Mouse (Mus musculus): Measurements from ENCODE around the gene Olfr120. TPM values are rescaled to one million over a fixed set of nuclear protein-coding genes. Genes with fewer than 3 reads are reported as not detected.

Olfr120 gene
- not detected for polyA plus RNA-seq (2014; fragmentation: Illumina TruSeq; extraction: RNeasy Lipid Tissue Mini Kit (QIAGEN cat#74804); ENCODE audit: low read depth, low replicate concordance)

GRCm38 (mm10) chr17:37721508-37721907, at the start of gene Olfr120:
TSS of gene Olfr120 (plus strand) at chr17:37721808.

GRCm38 (mm10) chr17:37696264-37696663, 25.3 kb upstream of the Olfr120 start, which contains the start of gene Olfr119:
TSS of gene Olfr119 (plus strand) at chr17:37696564.

GRCm38 (mm10) chr17:37768307-37768706, 46.7 kb downstream of the Olfr120 start, which contains the start of gene Olfr122:
TSS of gene Olfr122 (plus strand) at chr17:37768607.

Other genes with a start within 250 kb of the Olfr120 start
- gene H2-M2, start 238.3 kb upstream of the Olfr120 start, polyA plus RNA-seq (2014; fragmentation: Illumina TruSeq; extraction: RNeasy Lipid Tissue Mini Kit (QIAGEN cat#74804); ENCODE audit: low read depth, low replicate concordance): 3.1 TPM
- not detected for gene Olfr110, start 229.3 kb upstream of the Olfr120 start, polyA plus RNA-seq (2014; fragmentation: Illumina TruSeq; extraction: RNeasy Lipid Tissue Mini Kit (QIAGEN cat#74804); ENCODE audit: low read depth, low replicate concordance)
- 0.44 TPM for gene Olfr111, start 213.8 kb upstream of the Olfr120 start, polyA plus RNA-seq (2014; fragmentation: Illumina TruSeq; extraction: RNeasy Lipid Tissue Mini Kit (QIAGEN cat#74804); ENCODE audit: low read depth, low replicate concordance)
- not detected for gene Olfr112, start 152.4 kb upstream of the Olfr120 start, polyA plus RNA-seq (2014; fragmentation: Illumina TruSeq; extraction: RNeasy Lipid Tissue Mini Kit (QIAGEN cat#74804); ENCODE audit: low read depth, low replicate concordance)
- not detected for gene Olfr113, start 144.1 kb upstream of the Olfr120 start, polyA plus RNA-seq (2014; fragmentation: Illumina TruSeq; extraction: RNeasy Lipid Tissue Mini Kit (QIAGEN cat#74804); ENCODE audit: low read depth, low replicate concordance)
- gene Olfr114, start 129.1 kb upstream of the Olfr120 start, polyA plus RNA-seq (2014; fragmentation: Illumina TruSeq; extraction: RNeasy Lipid Tissue Mini Kit (QIAGEN cat#74804); ENCODE audit: low read depth, low replicate concordance): not detected
- not detected for gene Olfr115, start 94.7 kb upstream of the Olfr120 start, polyA plus RNA-seq (2014; fragmentation: Illumina TruSeq; extraction: RNeasy Lipid Tissue Mini Kit (QIAGEN cat#74804); ENCODE audit: low read depth, low replicate concordance)
- gene Olfr116, start 94.6 kb upstream of the Olfr120 start, polyA plus RNA-seq (2014; fragmentation: Illumina TruSeq; extraction: RNeasy Lipid Tissue Mini Kit (QIAGEN cat#74804); ENCODE audit: low read depth, low replicate concordance): not detected
- gene Olfr117, start 58.0 kb upstream of the Olfr120 start, polyA plus RNA-seq (2014; fragmentation: Illumina TruSeq; extraction: RNeasy Lipid Tissue Mini Kit (QIAGEN cat#74804); ENCODE audit: low read depth, low replicate concordance): not detected
- not detected for gene Olfr118, start 54.8 kb upstream of the Olfr120 start, polyA plus RNA-seq (2014; fragmentation: Illumina TruSeq; extraction: RNeasy Lipid Tissue Mini Kit (QIAGEN cat#74804); ENCODE audit: low read depth, low replicate concordance)
- not detected for gene Olfr119, start 25.2 kb upstream of the Olfr120 start, polyA plus RNA-seq (2014; fragmentation: Illumina TruSeq; extraction: RNeasy Lipid Tissue Mini Kit (QIAGEN cat#74804); ENCODE audit: low read depth, low replicate concordance)
- gene Olfr121, start 27.0 kb downstream of the Olfr120 start, polyA plus RNA-seq (2014; fragmentation: Illumina TruSeq; extraction: RNeasy Lipid Tissue Mini Kit (QIAGEN cat#74804); ENCODE audit: low read depth, low replicate concordance): not detected
- not detected for gene Olfr122, start 46.8 kb downstream of the Olfr120 start, polyA plus RNA-seq (2014; fragmentation: Illumina TruSeq; extraction: RNeasy Lipid Tissue Mini Kit (QIAGEN cat#74804); ENCODE audit: low read depth, low replicate concordance)
- gene Olfr123, start 71.7 kb downstream of the Olfr120 start, polyA plus RNA-seq (2014; fragmentation: Illumina TruSeq; extraction: RNeasy Lipid Tissue Mini Kit (QIAGEN cat#74804); ENCODE audit: low read depth, low replicate concordance): not detected
- gene Olfr124, start 78.1 kb downstream of the Olfr120 start, polyA plus RNA-seq (2014; fragmentation: Illumina TruSeq; extraction: RNeasy Lipid Tissue Mini Kit (QIAGEN cat#74804); ENCODE audit: low read depth, low replicate concordance): not detected
- gene Olfr125, start 111.1 kb downstream of the Olfr120 start, polyA plus RNA-seq (2014; fragmentation: Illumina TruSeq; extraction: RNeasy Lipid Tissue Mini Kit (QIAGEN cat#74804); ENCODE audit: low read depth, low replicate concordance): not detected
- not detected for gene Olfr126, start 125.7 kb downstream of the Olfr120 start, polyA plus RNA-seq (2014; fragmentation: Illumina TruSeq; extraction: RNeasy Lipid Tissue Mini Kit (QIAGEN cat#74804); ENCODE audit: low read depth, low replicate concordance)
- gene Olfr127, start 178.6 kb downstream of the Olfr120 start, polyA plus RNA-seq (2014; fragmentation: Illumina TruSeq; extraction: RNeasy Lipid Tissue Mini Kit (QIAGEN cat#74804); ENCODE audit: low read depth, low replicate concordance): not detected
- not detected for gene Olfr128, start 198.7 kb downstream of the Olfr120 start, polyA plus RNA-seq (2014; fragmentation: Illumina TruSeq; extraction: RNeasy Lipid Tissue Mini Kit (QIAGEN cat#74804); ENCODE audit: low read depth, low replicate concordance)
- gene Olfr761, start 231.3 kb downstream of the Olfr120 start, polyA plus RNA-seq (2014; fragmentation: Illumina TruSeq; extraction: RNeasy Lipid Tissue Mini Kit (QIAGEN cat#74804); ENCODE audit: low read depth, low replicate concordance): not detected